Mouse (Mus musculus) left cerebral cortex, postnatal 10 days (tissue): ENCODE results near the gene Pde6h. TPM values are rescaled to one million over a fixed set of nuclear protein-coding genes. Genes with fewer than 3 reads are reported as not detected.
"Not testable (repeated sequence)": the region's sequence is repeated elsewhere in the genome, so short reads cannot be mapped to it uniquely, and the experiment has no call there.

ENCODE experiments used
- DNase-seq, 2 experiments: peaks; one replicate each; pipeline ENCODE4 v3.0.0; 2021 to 2022; ENCODE audit warnings: low spot score in 2 of 2, mixed read lengths in 1 of 2; ENCODE audit errors: extremely low spot score in 1 of 2
- intact Hi-C: fragments of 180-260 bp; cut with DNase I; formaldehyde crosslinking; loops from one replicate; pipeline ENCODE4 v1.15.1; 2025
- total RNA-seq, 2 experiments: library from RNA; stranded (reverse); gene quantifications; 2 replicates each; pipeline ENCODE4 v1.2.3; 2021

Pde6h gene
- total RNA-seq, 2 experiments from 2014 or later, result 0.18 to 1.2 TPM

- intact Hi-C loops, result no loop called here
- DNase-seq, result no peak
These were observed 35.5 kb downstream of the Pde6h start for GRCm38 (mm10) chr6:136959131-136959530.

- no peak for DNase-seq
- intact Hi-C loops, result loop anchor here (5.0 kb wide), 1 partner anchor 41 kb away; the partner anchor contains the start of genes Erp27 and Pde6h
These were observed 39.3 kb downstream of the Pde6h start for GRCm38 (mm10) chr6:136962957-136963356.

GRCm38 (mm10) chr6:136964609-136965510, 41.2 kb downstream of the Pde6h start:
- intact Hi-C loops, result loop anchor here (5.0 kb wide), 2 partner anchors 43 to 103 kb away; partner anchors contain the start of genes Erp27 and Pde6h
- DNase-seq, result no peak

- intact Hi-C loops, result loop anchor here (5.0 kb wide), 1 partner anchor 104 kb away; no protein-coding TSS in a partner anchor
- no peak for DNase-seq
These were observed 42.3 kb downstream of the Pde6h start for GRCm38 (mm10) chr6:136965912-136966311.

GRCm38 (mm10) chr6:136967466-136967865, 43.8 kb downstream of the Pde6h start:
- DNase-seq, result no peak
- intact Hi-C loops, result loop anchor here (5.0 kb wide), 1 partner anchor 105 kb away; no protein-coding TSS in a partner anchor

GRCm38 (mm10) chr6:136968877-136969276, 45.2 kb downstream of the Pde6h start:
- DNase-seq, result not testable (repeated sequence)
- intact Hi-C loops, result loop anchor here (5.0 kb wide), 1 partner anchor 107 kb away; no protein-coding TSS in a partner anchor

GRCm38 (mm10) chr6:136979274-136980082, 55.8 kb downstream of the Pde6h start:
- DNase-seq, result no peak
- intact Hi-C loops, result loop anchor here (5.0 kb wide), 1 partner anchor 117 kb away; no protein-coding TSS in a partner anchor

GRCm38 (mm10) chr6:136980331-136980746, 56.7 kb downstream of the Pde6h start:
- DNase-seq, result no peak
- intact Hi-C loops, result loop anchor here (5.0 kb wide), 1 partner anchor 118 kb away; no protein-coding TSS in a partner anchor

GRCm38 (mm10) chr6:136982581-136982980, 58.9 kb downstream of the Pde6h start:
- intact Hi-C loops, result loop anchor here (5.0 kb wide), 1 partner anchor 120 kb away; no protein-coding TSS in a partner anchor
- DNase-seq, result no peak

- intact Hi-C loops, result loop anchor here (5.0 kb wide), 1 partner anchor 121 kb away; no protein-coding TSS in a partner anchor
- DNase-seq, result peak in 1 of 2 experiments; percentile 50
These were observed 59.6 kb downstream of the Pde6h start for GRCm38 (mm10) chr6:136983201-136983600.

- intact Hi-C loops, result no loop called here
These were observed 62.4 kb downstream of the Pde6h start for GRCm38 (mm10) chr6:136986019-136986418.

GRCm38 (mm10) chr6:136986718-136987117, 63.1 kb downstream of the Pde6h start:
- no peak for DNase-seq
- intact Hi-C loops, result no loop called here

More at GRCm38 (mm10) chr6:136986019-136986418, 62.4 kb downstream of the Pde6h start:
- no peak for DNase-seq

- intact Hi-C loops, result no loop called here
- DNase-seq, result no peak
These were observed 65.0 kb downstream of the Pde6h start for GRCm38 (mm10) chr6:136988536-136989060.

GRCm38 (mm10) chr6:136989824-136990497, 66.3 kb downstream of the Pde6h start:
- DNase-seq, result no peak
- intact Hi-C loops, result no loop called here

GRCm38 (mm10) chr6:136990557-136990956, 66.9 kb downstream of the Pde6h start:
- intact Hi-C loops, result no loop called here
- no peak for DNase-seq

- DNase-seq, result no peak
- intact Hi-C loops, result no loop called here
These were observed 69.9 kb downstream of the Pde6h start for GRCm38 (mm10) chr6:136993574-136993973.

- peak in 1 of 2 experiments; percentile 36 for DNase-seq
- intact Hi-C loops, result no loop called here
These were observed 71.9 kb downstream of the Pde6h start for GRCm38 (mm10) chr6:136995533-136995932.

- intact Hi-C loops, result no loop called here
- DNase-seq, result no peak
These were observed 72.7 kb downstream of the Pde6h start for GRCm38 (mm10) chr6:136996336-136996735.
